15 mouse cellular contexts compared by ENCODE assay signal in the genomic region with DNA sequence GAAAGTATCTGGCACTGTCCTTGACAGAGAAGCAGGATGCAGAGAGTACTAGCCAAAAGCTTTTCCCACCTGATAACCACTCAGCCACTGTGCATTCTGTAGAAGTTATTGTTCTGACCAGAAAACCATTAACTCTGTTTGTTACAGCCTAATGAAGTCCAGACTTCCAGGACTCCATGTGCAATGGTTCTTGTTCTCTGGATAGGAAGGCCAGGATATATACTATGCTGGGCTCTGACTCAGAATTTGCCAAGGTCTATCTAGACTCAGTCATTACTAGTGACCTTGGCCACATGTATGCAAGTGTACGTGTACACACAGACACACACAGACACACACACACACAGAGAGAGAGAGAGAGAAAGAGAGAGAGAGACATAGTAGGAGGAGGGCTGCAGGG.
"Had no signal": no experiment of that assay in that cellular context is flagged by ENCODE, and none has a peak within 500 bp of the region (broad histone marks: within the 10 kb centered on the region; RNA-seq: fewer than 3 reads in every experiment).

No protein-coding gene starts in this region.

- H3K4me1 ChIP-seq: intestine, embryonic 15.5 days; lung, embryonic 15.5 days; megakaryocyte, embryonic 14.5 days had no signal

- H3K27me3 ChIP-seq: intestine, embryonic 15.5 days; liver, embryonic 13.5 days; lung, embryonic 15.5 days; midbrain, embryonic 12.5 days had no signal

- H3K9me3 ChIP-seq: intestine, embryonic 15.5 days; liver, embryonic 13.5 days; lung, embryonic 15.5 days; midbrain, embryonic 12.5 days had no signal

- H3K27ac ChIP-seq: hindbrain, postnatal 0 days; intestine, embryonic 15.5 days; liver, embryonic 13.5 days; lung, embryonic 15.5 days; macrophage; midbrain, embryonic 12.5 days had no signal

- DNase-seq: kidney, adult 8-10 months; liver; liver, embryonic 13.5 days; liver, postnatal 0 days; lung, postnatal 14 days; right cerebral cortex, postnatal 4 days; thymus, adult 2 months; thymus, postnatal 25 days had no signal

- H3K9ac ChIP-seq: intestine, embryonic 15.5 days; liver, embryonic 13.5 days; liver, postnatal 0 days; lung, embryonic 15.5 days; midbrain, embryonic 12.5 days had no signal

- ATAC-seq: hindbrain, postnatal 0 days; intestine, embryonic 15.5 days; liver, postnatal 0 days had no signal

- H3K4me2 ChIP-seq: intestine, embryonic 15.5 days; liver, embryonic 13.5 days; lung, embryonic 15.5 days; midbrain, embryonic 12.5 days had no signal

- H3K4me3 ChIP-seq: intestine, embryonic 15.5 days; left cerebral cortex, adult 2 months; liver, embryonic 13.5 days; lung, embryonic 15.5 days; megakaryocyte, embryonic 14.5 days; midbrain, embryonic 12.5 days had no signal

- H3K36me3 ChIP-seq: intestine, embryonic 15.5 days; liver, embryonic 13.5 days; lung, embryonic 15.5 days; midbrain, embryonic 12.5 days had no signal
